Mouse (Mus musculus) E14TG2a.4 (cell line): ENCODE measurements around the gene Mccc1.

Experiments used
- CTCF ChIP-seq: conservative IDR thresholded peaks from 2 replicates; pipeline ENCODE4 v1.5.1; 2014; ENCODE audit warnings: low read length
- POU5F1 ChIP-seq: IDR thresholded peaks from 2 replicates; pipeline ENCODE4 v1.6.1; 2014; ENCODE audit warnings: low read length, borderline replicate concordance

DNA sequence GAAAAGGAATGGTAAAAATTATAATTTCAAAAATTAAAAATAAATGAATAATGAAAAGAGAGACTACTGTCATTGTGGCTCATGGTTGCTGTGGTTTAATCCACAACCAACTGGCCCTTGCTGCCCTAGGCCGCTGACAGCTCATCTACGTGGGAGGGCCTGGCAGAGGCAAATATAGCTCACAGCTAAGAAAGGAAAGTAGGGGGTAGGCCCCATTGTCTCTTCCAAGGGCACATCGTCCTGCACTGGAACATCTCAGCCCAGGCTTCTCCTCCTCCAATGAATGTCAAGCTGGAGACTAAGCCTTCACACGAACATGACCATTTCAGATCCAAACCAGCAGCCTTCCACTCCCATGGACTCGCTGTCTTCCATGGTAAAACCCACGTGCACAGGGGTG, 14.2 kb downstream of the Mccc1 start:
- no peak for TF ChIP-seq CTCF
- TF ChIP-seq POU5F1, result no peak
